Mouse (Mus musculus) forebrain, embryonic 14.5 days (tissue): ENCODE results near the gene Tusc2. TPM values are rescaled to one million over a fixed set of nuclear protein-coding genes. Genes with fewer than 3 reads are reported as not detected.

Source experiments
- ATAC-seq: fragments of 200-750 bp; cut with Nextera tagmentation; 2 replicates; pipeline ENCODE4 v1.8.0; 2017; ENCODE audit warnings: mild to moderate bottlenecking, moderate library complexity
- DNase-seq: peaks from one replicate; pipeline ENCODE4 v3.0.0-alpha.2; 2015; ENCODE audit warnings: low spot score
- H3K27ac ChIP-seq: fragments of 300-500 bp; sonication (generic); 2 replicates; pipeline ENCODE4 v1.5.1; 2014; ENCODE audit warnings: low read depth, mild to moderate bottlenecking, control low read depth, low read length, moderate library complexity
- H3K27me3 ChIP-seq: fragments of 300-500 bp; sonication (generic); replicated peaks from 2 replicates; pipeline ENCODE4 v1.6.1; 2014; ENCODE audit warnings: low read length, control low read depth, mixed read lengths; ENCODE audit not compliant: control insufficient read depth, insufficient read depth
- H3K36me3 ChIP-seq: fragments of 300-500 bp; sonication (generic); 2 replicates; pipeline ENCODE4 v1.6.1; 2014; ENCODE audit warnings: low read length, control low read depth; ENCODE audit not compliant: control insufficient read depth, insufficient read depth
- H3K4me1 ChIP-seq: fragments of 300-500 bp; sonication (generic); 2 replicates; pipeline ENCODE4 v1.6.1; 2014; ENCODE audit warnings: antibody characterized with exemption, low read length, control low read depth; ENCODE audit not compliant: control insufficient read depth, insufficient read depth
- H3K4me2 ChIP-seq: fragments of 300-500 bp; sonication (generic); 2 replicates; pipeline ENCODE4 v1.6.1; 2014; ENCODE audit warnings: mild to moderate bottlenecking, control low read depth, low read length
- H3K4me3 ChIP-seq: fragments of 300-500 bp; sonication (generic); 2 replicates; pipeline ENCODE4 v1.5.1; 2014; ENCODE audit warnings: low read depth, low read length, control low read depth
- H3K9ac ChIP-seq: fragments of 300-500 bp; sonication (generic); 2 replicates; pipeline ENCODE4 v1.6.1; 2014; ENCODE audit warnings: mild to moderate bottlenecking, low read length, control low read depth, moderate library complexity
- H3K9me3 ChIP-seq: fragments of 300-500 bp; sonication (generic); replicated peaks from 2 replicates; pipeline ENCODE4 v1.6.1; 2016; ENCODE audit warnings: low read length, control low read depth, mixed read lengths; ENCODE audit not compliant: control insufficient read depth
- WGBS: fragments of 180-500 bp; shearing (Covaris S2); extraction: QIAGEN DNeasy Blood & Tissue Kit; methylation state at CpG from one replicate; pipeline ENCODE4 v1.1.7; 2014; 5-methylcytosine and 5-hydroxymethylcytosine counted together
- polyA plus RNA-seq: library from polyadenylated mRNA; unstranded; fragments of >200 nt; fragmentation: Nextera tagmentation; extraction: Ambion mirVana; gene quantifications from 2 replicates; pipeline ENCODE4 v1.2.1, GENCODE M21; 2014

The Tusc2 gene
- polyA plus RNA-seq, 1 experiment from 2014 or later = 107 TPM

DNA sequence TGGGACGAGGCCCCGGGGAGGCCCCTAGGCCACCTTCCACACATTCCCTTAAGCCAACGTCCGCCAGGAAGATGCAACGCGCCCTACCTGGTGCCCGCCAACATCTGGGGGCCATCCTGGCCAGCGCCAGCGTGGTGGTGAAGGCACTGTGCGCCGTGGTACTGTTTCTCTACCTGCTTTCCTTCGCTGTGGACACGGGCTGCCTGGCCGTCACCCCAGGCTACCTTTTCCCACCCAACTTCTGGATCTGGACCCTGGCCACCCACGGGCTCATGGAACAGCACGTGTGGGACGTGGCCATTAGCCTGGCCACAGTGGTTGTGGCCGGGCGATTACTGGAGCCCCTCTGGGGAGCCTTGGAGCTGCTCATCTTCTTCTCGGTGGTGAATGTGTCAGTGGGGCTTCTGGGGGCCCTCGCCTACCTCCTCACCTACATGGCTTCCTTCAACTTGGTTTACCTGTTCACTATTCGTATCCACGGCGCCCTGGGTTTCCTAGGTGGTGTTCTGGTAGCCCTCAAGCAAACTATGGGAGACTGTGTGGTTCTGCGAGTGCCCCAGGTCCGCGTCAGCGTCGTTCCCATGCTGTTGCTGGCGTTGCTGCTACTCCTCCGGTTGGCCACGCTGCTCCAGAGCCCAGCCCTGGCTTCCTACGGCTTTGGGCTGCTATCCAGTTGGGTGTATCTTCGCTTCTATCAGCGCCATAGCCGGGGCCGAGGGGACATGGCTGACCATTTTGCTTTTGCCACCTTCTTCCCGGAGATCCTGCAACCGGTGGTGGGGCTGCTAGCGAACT is 28.4 kb upstream of the Tusc2 start:
- WGBS = under 1% methylated on average over 40 of the region's 40 CpGs
- Histone ChIP-seq H3K4me1 (peaks cover 22% of the 10 kb centered on the region), H3K36me3 (peaks cover 31% of the 10 kb centered on the region), H3K27ac (0 out of 2 replicates have a peak overlapping the region, but pooled peaks have one; percentile 58), H3K4me2 (peak overlapping the region; percentile 100), H3K9ac (peak overlapping the region; percentile 88), H3K4me3 (peak overlapping the region; percentile 97), H3K27me3 (no peaks in the 10 kb centered on the region), H3K9me3 (no peaks in the 10 kb centered on the region)
- DNase-seq (no peak), ATAC-seq (peak; percentile 18)

- Histone ChIP-seq H3K27me3 (no peaks in the 10 kb centered on the region), H3K9ac (no peak overlapping the region), H3K9me3 (no peaks in the 10 kb centered on the region), H3K27ac (no peak overlapping the region), H3K4me1 (peaks cover 35% of the 10 kb centered on the region), H3K4me2 (no peak overlapping the region), H3K36me3 (peaks cover 40% of the 10 kb centered on the region), H3K4me3 (no peak overlapping the region)
- ATAC-seq = no peak
- no peak for DNase-seq
- WGBS = 90% methylated on average over 7 of the region's 7 CpGs
These were observed 24.8 kb upstream of the Tusc2 start for GRCm38 (mm10) chr9:107538231-107538630.

- Histone ChIP-seq H3K36me3 (peaks cover 40% of the 10 kb centered on the region), H3K4me1 (peaks cover 35% of the 10 kb centered on the region), H3K27me3 (no peaks in the 10 kb centered on the region), H3K27ac (no peak overlapping the region), H3K9ac (no peak overlapping the region), H3K4me3 (no peak overlapping the region), H3K4me2 (no peak overlapping the region), H3K9me3 (no peaks in the 10 kb centered on the region)
- ATAC-seq (no peak), DNase-seq (no peak)
- WGBS = 90% methylated on average over 3 of the region's 3 CpGs
These were observed 24.3 kb upstream of the Tusc2 start for GRCm38 (mm10) chr9:107538711-107539110.

DNA sequence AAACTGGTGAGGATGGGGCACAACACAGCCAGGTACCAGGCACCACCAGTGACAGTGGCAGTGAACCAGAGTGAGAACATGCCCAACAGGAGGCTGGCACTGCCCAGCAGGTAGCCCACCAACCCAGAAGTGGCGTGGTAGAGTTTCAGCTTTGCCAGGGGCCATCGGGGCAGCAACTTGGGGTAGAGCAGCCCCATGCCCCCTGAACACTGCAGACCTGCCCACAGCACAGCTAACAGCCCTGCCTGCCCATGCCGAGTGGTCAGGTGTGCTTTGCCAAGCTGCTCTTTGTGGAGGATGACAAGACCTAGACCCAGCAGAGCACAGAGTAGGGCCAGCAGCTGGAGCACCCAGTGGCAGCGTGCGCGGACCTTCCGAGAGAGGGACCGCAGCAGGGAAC is 23.1 kb upstream of the Tusc2 start:
- Histone ChIP-seq H3K4me1 (peaks cover 35% of the 10 kb centered on the region), H3K27ac (no peak overlapping the region), H3K36me3 (peaks cover 52% of the 10 kb centered on the region), H3K27me3 (no peaks in the 10 kb centered on the region), H3K4me2 (no peak overlapping the region), H3K9me3 (no peaks in the 10 kb centered on the region), H3K9ac (no peak overlapping the region), H3K4me3 (no peak overlapping the region)
- ATAC-seq (no peak), DNase-seq (no peak)
- WGBS = 96% methylated on average over 8 of the region's 8 CpGs

- no peak overlapping the region for H3K9ac ChIP-seq
- 0 out of 2 replicates have a peak overlapping the region, but pooled peaks have one; percentile 95 for H3K4me2 ChIP-seq
- H3K27ac ChIP-seq = no peak overlapping the region
- 87% methylated on average over 4 of the region's 4 CpGs for WGBS
- H3K27me3 ChIP-seq = no peaks in the 10 kb centered on the region
- peaks cover 52% of the 10 kb centered on the region for H3K36me3 ChIP-seq
- DNase-seq = no peak
- 0 out of 2 replicates have a peak overlapping the region, but pooled peaks have one; percentile 62 for H3K4me3 ChIP-seq
- no peaks in the 10 kb centered on the region for H3K9me3 ChIP-seq
- no peak for ATAC-seq
- peaks cover 32% of the 10 kb centered on the region for H3K4me1 ChIP-seq
These were observed 22.6 kb upstream of the Tusc2 start for GRCm38 (mm10) chr9:107540420-107540819.

- H3K36me3 ChIP-seq = peaks cover 52% of the 10 kb centered on the region
- no peaks in the 10 kb centered on the region for H3K9me3 ChIP-seq
- no peak for ATAC-seq
- peak overlapping the region; percentile 95 for H3K4me2 ChIP-seq
- H3K9ac ChIP-seq = peak overlapping the region; percentile 69
- no peaks in the 10 kb centered on the region for H3K27me3 ChIP-seq
- no peak for DNase-seq
- H3K4me3 ChIP-seq = peak overlapping the region; percentile 62
- 44% methylated on average over 10 of the region's 10 CpGs for WGBS
- H3K4me1 ChIP-seq = peaks cover 26% of the 10 kb centered on the region
- H3K27ac ChIP-seq = no peak overlapping the region
These were observed 22.1 kb upstream of the Tusc2 start for GRCm38 (mm10) chr9:107541005-107541404.

DNA sequence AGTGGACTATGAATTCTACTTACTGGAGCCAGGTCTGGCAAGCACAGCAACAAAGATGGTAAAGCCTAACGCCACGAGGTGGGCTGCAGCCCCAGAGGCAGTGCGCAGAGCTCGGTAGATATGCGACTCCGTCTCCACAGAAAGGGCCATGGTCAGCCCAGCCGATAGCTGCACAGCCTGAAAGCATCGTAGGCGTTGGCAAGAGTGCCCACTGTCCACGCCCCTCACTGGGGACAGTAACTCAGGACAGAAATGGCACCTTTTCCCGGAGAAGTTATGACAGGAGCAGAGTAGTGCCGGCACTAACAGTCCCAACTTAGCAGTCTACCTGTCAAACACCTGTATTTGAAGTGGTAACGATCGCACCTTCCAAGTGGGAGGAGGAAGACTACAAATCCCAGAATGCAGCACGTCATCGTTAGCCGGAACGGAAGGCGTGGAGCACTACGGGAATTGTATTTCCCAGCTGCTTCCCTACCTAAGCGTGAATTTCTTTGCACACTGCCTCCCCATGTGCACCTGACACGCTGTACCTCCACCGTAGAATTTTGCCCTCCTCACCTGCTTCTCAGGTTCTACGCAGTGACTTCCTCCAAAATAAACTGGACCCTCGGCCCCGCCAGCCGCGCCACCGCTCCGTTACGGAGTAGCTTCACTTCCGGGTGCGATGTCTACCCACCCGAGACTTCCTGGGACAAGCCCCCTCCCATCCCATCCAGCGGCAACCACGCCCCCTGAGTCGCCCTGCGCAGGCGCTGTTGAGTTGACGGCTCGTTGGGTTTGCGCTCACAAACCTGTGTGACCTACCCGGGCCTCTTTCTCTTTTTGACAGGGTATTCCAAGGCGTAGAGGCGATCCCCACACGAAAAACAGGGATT is 21.3 kb upstream of the Tusc2 start, which contains the start of the genes Cyb561d2 and Nprl2:
Cyb561d2 (minus strand) TSS at position 720 of the 878 bp plus-strand sequence.
Nprl2 (plus strand) TSS at position 753 of the 878 bp plus-strand sequence.
- no peaks in the 10 kb centered on the region for H3K27me3 ChIP-seq
- peaks cover 22% of the 10 kb centered on the region for H3K4me1 ChIP-seq
- DNase-seq (peak; percentile 97), ATAC-seq (peak; percentile 91)
- no peaks in the 10 kb centered on the region for H3K9me3 ChIP-seq
- peak within 1 kb of the TSS; percentile 95 for H3K4me2 ChIP-seq
- peaks cover 50% of the 10 kb centered on the region for H3K36me3 ChIP-seq
- under 1% methylated on average over 46 of the region's 46 CpGs for WGBS
- peak within 1 kb of the TSS; percentile 27; the same call in 1 of the 2 replicates for H3K27ac ChIP-seq
- H3K4me3 ChIP-seq = peak within 1 kb of the TSS; percentile 62
- H3K9ac ChIP-seq = peak within 1 kb of the TSS; percentile 69

GRCm38 (mm10) chr9:107542352-107542686 is 20.7 kb upstream of the Tusc2 start:
- Histone ChIP-seq H3K27me3 (no peaks in the 10 kb centered on the region), H3K4me3 (peak overlapping the region; percentile 62), H3K27ac (peak overlapping the region; percentile 3; the same call in 1 of the 2 replicates), H3K4me2 (peak overlapping the region; percentile 95), H3K9me3 (no peaks in the 10 kb centered on the region), H3K36me3 (peaks cover 44% of the 10 kb centered on the region), H3K4me1 (peaks cover 22% of the 10 kb centered on the region), H3K9ac (peak overlapping the region; percentile 69)
- ATAC-seq = peak; percentile 13; the same call in 1 of the 2 replicates
- DNase-seq = no peak
- WGBS = 1% methylated on average over 11 of the region's 11 CpGs
